Mouse (Mus musculus) hindbrain, embryonic 14.5 days (tissue): ENCODE measurements at regions not wholly inside any gene's neighbourhood (a gene's known extent, or its start where the extent isn't known, plus 50 kb on each side); places are given as distances from the start of the nearest gene placed in this dataset.

Experiments
- ATAC-seq: fragments of 200-750 bp; cut with Nextera tagmentation; 2 replicates; pipeline ENCODE4 v1.8.0; 2017; ENCODE audit warnings: moderate number of reproducible peaks, mild to moderate bottlenecking, moderate TSS enrichment, moderate library complexity; ENCODE audit not compliant: low FRiP score
- DNase-seq: peaks from one replicate; pipeline ENCODE4 v3.0.0-alpha.2; 2015; ENCODE audit warnings: low spot score
- H3K27ac ChIP-seq: fragments of 300-500 bp; sonication (generic); 2 replicates; pipeline ENCODE4 v1.5.1; 2014; ENCODE audit warnings: mild to moderate bottlenecking, moderate library complexity
- H3K27me3 ChIP-seq: fragments of 300-500 bp; sonication (generic); 2 replicates; pipeline ENCODE4 v1.6.1; 2014; ENCODE audit warnings: mild to moderate bottlenecking, low read length, mixed read lengths; ENCODE audit not compliant: control insufficient read depth, insufficient read depth
- H3K36me3 ChIP-seq: fragments of 300-500 bp; sonication (generic); replicated peaks from 2 replicates; pipeline ENCODE4 v1.6.1; 2014; ENCODE audit not compliant: control insufficient read depth, insufficient read depth
- H3K4me1 ChIP-seq: fragments of 300-500 bp; sonication (generic); replicated peaks from 2 replicates; pipeline ENCODE4 v1.6.1; 2014; ENCODE audit warnings: antibody characterized with exemption, low read length, mixed read lengths; ENCODE audit not compliant: control insufficient read depth, insufficient read depth
- H3K4me2 ChIP-seq: fragments of 300-500 bp; sonication (generic); replicated peaks from 2 replicates; pipeline ENCODE4 v1.6.1; 2014; ENCODE audit warnings: mild to moderate bottlenecking, moderate library complexity
- H3K4me3 ChIP-seq: fragments of 300-500 bp; sonication (generic); replicated peaks from 2 replicates; pipeline ENCODE4 v1.5.1; 2014; ENCODE audit warnings: mild to moderate bottlenecking, low read length
- H3K9ac ChIP-seq: fragments of 300-500 bp; sonication (generic); 2 replicates; pipeline ENCODE4 v1.6.1; 2014
- H3K9me3 ChIP-seq: fragments of 300-500 bp; sonication (generic); 2 replicates; pipeline ENCODE4 v1.6.1; 2016; ENCODE audit warnings: low read length; ENCODE audit not compliant: control insufficient read depth
- WGBS: fragments of 180-500 bp; shearing (Covaris S2); extraction: QIAGEN DNeasy Blood & Tissue Kit; methylation state at CpG from one replicate; pipeline ENCODE4 v1.1.7; 2014; 5-methylcytosine and 5-hydroxymethylcytosine counted together

GRCm38 (mm10) chr11:112153198-112153597, 628.8 kb upstream of the Sox9 start:
- 95% methylated on average over 5 of the region's 5 CpGs for WGBS
- H3K27me3 ChIP-seq, result no peaks in the 10 kb centered on the region
- no peak overlapping the region for H3K4me2 ChIP-seq
- H3K9me3 ChIP-seq, result no peaks in the 10 kb centered on the region
- H3K4me3 ChIP-seq, result no peak overlapping the region
- ATAC-seq (no peak), DNase-seq (no peak)
- no peaks in the 10 kb centered on the region for H3K4me1 ChIP-seq
- H3K36me3 ChIP-seq, result no peaks in the 10 kb centered on the region
- no peak overlapping the region for H3K9ac ChIP-seq
- no peak overlapping the region for H3K27ac ChIP-seq

- Histone ChIP-seq H3K27me3 (no peaks in the 10 kb centered on the region), H3K9me3 (no peaks in the 10 kb centered on the region), H3K4me1 (no peaks in the 10 kb centered on the region), H3K4me2 (peak overlapping the region; percentile 31), H3K27ac (no peak overlapping the region), H3K9ac (no peak overlapping the region), H3K4me3 (no peak overlapping the region), H3K36me3 (no peaks in the 10 kb centered on the region)
- WGBS, result 50% methylated on average over 11 of the region's 11 CpGs
- ATAC-seq (no peak), DNase-seq (no peak)
These were observed 627.2 kb upstream of the Sox9 start for GRCm38 (mm10) chr11:112154712-112155319.

- ATAC-seq (no peak), DNase-seq (no peak)
- Histone ChIP-seq H3K9ac (no peak overlapping the region), H3K9me3 (no peaks in the 10 kb centered on the region), H3K36me3 (no peaks in the 10 kb centered on the region), H3K27me3 (no peaks in the 10 kb centered on the region), H3K27ac (no peak overlapping the region), H3K4me2 (peak overlapping the region; percentile 31), H3K4me3 (no peak overlapping the region), H3K4me1 (no peaks in the 10 kb centered on the region)
- WGBS, result 40% methylated on average over 10 of the region's 10 CpGs
These were observed 626.6 kb upstream of the Sox9 start for GRCm38 (mm10) chr11:112155339-112155955.

- Histone ChIP-seq H3K9me3 (no peaks in the 10 kb centered on the region), H3K27ac (no peak overlapping the region), H3K4me3 (no peak overlapping the region), H3K9ac (no peak overlapping the region), H3K4me1 (no peaks in the 10 kb centered on the region), H3K4me2 (no peak overlapping the region), H3K27me3 (no peaks in the 10 kb centered on the region), H3K36me3 (no peaks in the 10 kb centered on the region)
- no peak for DNase-seq
- ATAC-seq, result no peak
- 64% methylated on average over 7 of the region's 7 CpGs for WGBS
These were observed 618.3 kb upstream of the Sox9 start for GRCm38 (mm10) chr11:112163681-112164265.

- no peak overlapping the region for H3K9ac ChIP-seq
- no peak overlapping the region for H3K4me3 ChIP-seq
- H3K27ac ChIP-seq, result no peak overlapping the region
- ATAC-seq (no peak), DNase-seq (no peak)
- H3K4me2 ChIP-seq, result no peak overlapping the region
- H3K9me3 ChIP-seq, result no peaks in the 10 kb centered on the region
- H3K36me3 ChIP-seq, result no peaks in the 10 kb centered on the region
- WGBS, result 83% methylated on average over 10 of the region's 10 CpGs
- H3K27me3 ChIP-seq, result no peaks in the 10 kb centered on the region
- no peaks in the 10 kb centered on the region for H3K4me1 ChIP-seq
These were observed 608.4 kb upstream of the Sox9 start for GRCm38 (mm10) chr11:112173585-112173984.

GRCm38 (mm10) chr11:112175302-112175701, 606.7 kb upstream of the Sox9 start:
- Histone ChIP-seq H3K9me3 (no peaks in the 10 kb centered on the region), H3K4me3 (no peak overlapping the region), H3K4me2 (no peak overlapping the region), H3K9ac (no peak overlapping the region), H3K4me1 (no peaks in the 10 kb centered on the region), H3K36me3 (no peaks in the 10 kb centered on the region), H3K27ac (no peak overlapping the region), H3K27me3 (no peaks in the 10 kb centered on the region)
- ATAC-seq (no peak), DNase-seq (no peak)
- WGBS, result 88% methylated on average over 6 of the region's 6 CpGs

GRCm38 (mm10) chr11:112180666-112181065, 601.4 kb upstream of the Sox9 start:
- H3K4me1 ChIP-seq, result no peaks in the 10 kb centered on the region
- WGBS, result 67% methylated on average over 10 of the region's 10 CpGs
- no peak overlapping the region for H3K9ac ChIP-seq
- no peaks in the 10 kb centered on the region for H3K36me3 ChIP-seq
- no peak for ATAC-seq
- no peak overlapping the region for H3K27ac ChIP-seq
- no peaks in the 10 kb centered on the region for H3K27me3 ChIP-seq
- H3K9me3 ChIP-seq, result no peaks in the 10 kb centered on the region
- no peak overlapping the region for H3K4me2 ChIP-seq
- DNase-seq, result no peak
- H3K4me3 ChIP-seq, result no peak overlapping the region

GRCm38 (mm10) chr11:112197620-112198268, 584.3 kb upstream of the Sox9 start:
- H3K9ac ChIP-seq, result no peak overlapping the region
- H3K4me2 ChIP-seq, result peak overlapping the region; percentile 22
- no peak overlapping the region for H3K4me3 ChIP-seq
- H3K36me3 ChIP-seq, result no peaks in the 10 kb centered on the region
- H3K4me1 ChIP-seq, result 0 out of 2 replicates have a peak, but pooled peaks cover 5% of the 10 kb centered on the region
- DNase-seq, result no peak
- no peak overlapping the region for H3K27ac ChIP-seq
- 7% methylated on average over 18 of the region's 18 CpGs for WGBS
- no peaks in the 10 kb centered on the region for H3K9me3 ChIP-seq
- 0 out of 2 replicates have a peak, but pooled peaks have one; percentile 43 for ATAC-seq
- H3K27me3 ChIP-seq, result no peaks in the 10 kb centered on the region

- Histone ChIP-seq H3K4me1 (no peaks in the 10 kb centered on the region), H3K9ac (no peak overlapping the region), H3K27ac (no peak overlapping the region), H3K36me3 (no peaks in the 10 kb centered on the region), H3K4me2 (no peak overlapping the region), H3K4me3 (no peak overlapping the region), H3K9me3 (no peaks in the 10 kb centered on the region), H3K27me3 (no peaks in the 10 kb centered on the region)
- 65% methylated on average over 2 of the region's 2 CpGs for WGBS
- DNase-seq, result no peak
- no peak for ATAC-seq
These were observed 577.5 kb upstream of the Sox9 start for GRCm38 (mm10) chr11:112204561-112204960.
